Mouse (Mus musculus) CH12.LX (cell line): Measurements from ENCODE around the gene Cuedc2. TPM values are rescaled to one million over a fixed set of nuclear protein-coding genes. Genes with fewer than 3 reads are reported as not detected.

ENCODE experiments used
- DNase-seq: peaks from one replicate; pipeline ENCODE4 v3.0.0-alpha.2; 2013; ENCODE audit errors: extremely low read depth
- H3K27ac ChIP-seq: 2 replicates; pipeline ENCODE4 v1.5.1; 2012; ENCODE audit warnings: low read depth, mild to moderate bottlenecking, control low read depth, moderate library complexity; ENCODE audit not compliant: insufficient read depth
- H3K27me3 ChIP-seq: replicated peaks from 2 replicates; pipeline ENCODE3; 2012; ENCODE audit warnings: inconsistent platforms
- H3K36me3 ChIP-seq, 2 experiments: replicated peaks in 1 of 2; 2 replicates each; pipeline versions ENCODE3 to v1.6.1; 2012; ENCODE audit warnings: inconsistent platforms in 1 of 2, low read length in 1 of 2, mild to moderate bottlenecking in 1 of 2, mixed read lengths in 1 of 2, moderate library complexity in 1 of 2; ENCODE audit not compliant: control insufficient read depth in 1 of 2, insufficient read depth in 1 of 2
- H3K4me1 ChIP-seq, 2 experiments: 2 replicates each; pipeline ENCODE4 v1.6.1; 2012; ENCODE audit warnings: inconsistent platforms in 1 of 2, moderate library complexity in 1 of 2; ENCODE audit not compliant: insufficient read depth in 2 of 2, control insufficient read depth in 1 of 2
- H3K4me2 ChIP-seq: 2 replicates; pipeline ENCODE4 v1.6.1; 2012; ENCODE audit warnings: low read depth, mild to moderate bottlenecking, control low read depth; ENCODE audit not compliant: poor library complexity, insufficient read depth, severe bottlenecking
- H3K4me3 ChIP-seq, 3 experiments: fragments of 150-350 bp in 1 of 3; sonication (generic) in 1 of 3; replicated peaks in 1 of 3; 2 replicates each; pipeline versions ENCODE3 to v1.5.1; 2011 to 2012; ENCODE audit warnings: low read depth in 2 of 3, low read length in 2 of 3, mild to moderate bottlenecking in 2 of 3, moderate library complexity in 2 of 3, control low read depth in 1 of 3, improper control_type of control experiment in 1 of 3, inconsistent platforms in 1 of 3, mixed read lengths in 1 of 3; ENCODE audit not compliant: poor library complexity in 1 of 3
- H3K79me2 ChIP-seq: replicated peaks from 2 replicates; pipeline ENCODE4 v1.6.1; 2012; ENCODE audit warnings: mild to moderate bottlenecking, moderate library complexity; ENCODE audit not compliant: control insufficient read depth, poor library complexity, insufficient read depth, severe bottlenecking; ENCODE audit errors: extremely low read depth
- H3K9ac ChIP-seq: 2 replicates; pipeline ENCODE4 v1.6.1; 2012; ENCODE audit warnings: low read depth, mild to moderate bottlenecking, control low read depth, moderate library complexity; ENCODE audit not compliant: insufficient read depth
- H3K9me3 ChIP-seq: replicated peaks from 2 replicates; pipeline ENCODE3; 2012; ENCODE audit warnings: low read length, inconsistent platforms, mixed read lengths
- BHLHE40 ChIP-seq: IDR thresholded peaks from 2 replicates; pipeline ENCODE4 v1.6.1; 2011; ENCODE audit warnings: mild to moderate bottlenecking, low read depth, low read length, improper control_type of control experiment
- CHD1 ChIP-seq: IDR thresholded peaks from 2 replicates; pipeline ENCODE4 v1.6.1; 2012; ENCODE audit warnings: low read depth, low read length, improper control_type of control experiment, inconsistent platforms
- CHD2 ChIP-seq: IDR thresholded peaks from 2 replicates; pipeline ENCODE4 v1.6.1; 2011; ENCODE audit warnings: low read length, improper control_type of control experiment
- CTCF ChIP-seq, 2 experiments: IDR thresholded peaks in 1 of 2; conservative IDR thresholded peaks in 1 of 2; 2 replicates each; pipeline ENCODE4 v1.5.1; 2011 to 2012; ENCODE audit warnings: low read depth in 2 of 2, low read length in 2 of 2, improper control_type of control experiment in 1 of 2, inconsistent platforms in 1 of 2, mild to moderate bottlenecking in 1 of 2, moderate library complexity in 1 of 2
- E2F4 ChIP-seq: IDR thresholded peaks from 2 replicates; pipeline ENCODE4 v1.6.1; 2011; ENCODE audit warnings: low read depth, low read length, improper control_type of control experiment; ENCODE audit not compliant: insufficient replicate concordance
- ELF1 ChIP-seq: IDR thresholded peaks from 2 replicates; pipeline ENCODE4 v1.6.1; 2014; ENCODE audit warnings: low read depth, mild to moderate bottlenecking, inconsistent platforms, low read length, improper control_type of control experiment
- EP300 ChIP-seq: IDR thresholded peaks from 2 replicates; pipeline ENCODE4 v1.6.1; 2011; ENCODE audit warnings: low read length, improper control_type of control experiment
- ETS1 ChIP-seq: conservative IDR thresholded peaks from 2 replicates; pipeline ENCODE4 v1.6.1; 2012; ENCODE audit warnings: low read depth, mild to moderate bottlenecking, inconsistent platforms, low read length, improper control_type of control experiment, moderate library complexity
- HCFC1 ChIP-seq: IDR thresholded peaks from 2 replicates; pipeline ENCODE4 v1.6.1; 2012; ENCODE audit warnings: low read depth, mild to moderate bottlenecking, inconsistent platforms, low read length, improper control_type of control experiment
- IRF4 ChIP-seq: IDR thresholded peaks from 2 replicates; pipeline ENCODE4 v1.6.1; 2014; ENCODE audit warnings: low read depth, mild to moderate bottlenecking, inconsistent platforms, low read length, improper control_type of control experiment
- JUND ChIP-seq: conservative IDR thresholded peaks from 2 replicates; pipeline ENCODE4 v1.6.1; 2011; ENCODE audit warnings: low read depth, low read length, improper control_type of control experiment
- KAT2A ChIP-seq: IDR thresholded peaks from 2 replicates; pipeline ENCODE4 v1.6.1; 2012; ENCODE audit warnings: low read length, improper control_type of control experiment, inconsistent platforms; ENCODE audit not compliant: insufficient replicate concordance
- MAFK ChIP-seq: IDR thresholded peaks from 2 replicates; pipeline ENCODE4 v1.6.1; 2011; ENCODE audit warnings: low read length, improper control_type of control experiment; ENCODE audit not compliant: insufficient replicate concordance
- MAX ChIP-seq: IDR thresholded peaks from 2 replicates; pipeline ENCODE4 v1.6.1; 2011; ENCODE audit warnings: low read length, improper control_type of control experiment
- NELFE ChIP-seq: IDR thresholded peaks from 2 replicates; pipeline ENCODE4 v1.6.1; 2011; ENCODE audit warnings: low read depth, low read length, improper control_type of control experiment
- NRF1 ChIP-seq: IDR thresholded peaks from 2 replicates; pipeline ENCODE4 v1.6.1; 2014; ENCODE audit warnings: low read depth, mild to moderate bottlenecking, inconsistent platforms, low read length, improper control_type of control experiment, moderate library complexity
- PAX5 ChIP-seq: IDR thresholded peaks from 2 replicates; pipeline ENCODE4 v1.6.1; 2012; ENCODE audit warnings: low read length, inconsistent platforms, mixed read lengths
- POLR2A ChIP-seq: IDR thresholded peaks from 2 replicates; pipeline ENCODE4 v1.6.1; 2011; ENCODE audit warnings: low read depth, mild to moderate bottlenecking, improper control_type of control experiment, low read length
- RAD21 ChIP-seq: IDR thresholded peaks from 2 replicates; pipeline ENCODE4 v1.6.1; 2011; ENCODE audit warnings: low read depth, mild to moderate bottlenecking, low read length, improper control_type of control experiment, moderate library complexity
- RCOR1 ChIP-seq: conservative IDR thresholded peaks from 2 replicates; pipeline ENCODE4 v1.6.1; 2012; ENCODE audit warnings: low read depth, mild to moderate bottlenecking, inconsistent platforms, low read length, improper control_type of control experiment
- TCF12 ChIP-seq: IDR thresholded peaks from 2 replicates; pipeline ENCODE4 v1.6.1; 2014; ENCODE audit warnings: low read depth, mild to moderate bottlenecking, inconsistent platforms, low read length, improper control_type of control experiment
- USF1 ChIP-seq: IDR thresholded peaks from 2 replicates; pipeline ENCODE4 v1.6.1; 2014; ENCODE audit warnings: low read depth, mild to moderate bottlenecking, inconsistent platforms, low read length, improper control_type of control experiment
- USF2 ChIP-seq: conservative IDR thresholded peaks from 2 replicates; pipeline ENCODE4 v1.6.1; 2011; ENCODE audit warnings: low read depth, low read length, improper control_type of control experiment
- ZC3H11A ChIP-seq: IDR thresholded peaks from 2 replicates; pipeline ENCODE4 v1.6.1; 2012; ENCODE audit warnings: low read depth, mild to moderate bottlenecking, inconsistent platforms, low read length, improper control_type of control experiment
- ZKSCAN1 ChIP-seq: IDR thresholded peaks from 2 replicates; pipeline ENCODE4 v1.6.1; 2012; ENCODE audit warnings: low read depth, inconsistent platforms, low read length, improper control_type of control experiment, borderline replicate concordance
- ZMIZ1 ChIP-seq: IDR thresholded peaks from 2 replicates; pipeline ENCODE4 v1.6.1; 2012; ENCODE audit warnings: low read depth, mild to moderate bottlenecking, inconsistent platforms, low read length, improper control_type of control experiment
- ZNF384 ChIP-seq: IDR thresholded peaks from 2 replicates; pipeline ENCODE4 v1.6.1; 2012; ENCODE audit warnings: low read depth, low read length, improper control_type of control experiment, inconsistent platforms
- dilution Hi-C: fragments of 300-500 bp; cut with MboI; formaldehyde crosslinking; loops from 2 replicates; pipeline ENCODE4 v1.14.3; 2020; ENCODE audit warnings: low sequenced_read_pairs; ENCODE audit not compliant: extremely low pct_unique_long_range_greater_than_20kb, extremely low pct_ligation_motif_present
- in situ Hi-C: fragments of 300-500 bp; cut with MboI; formaldehyde crosslinking; loops from 3 replicates; pipeline ENCODE4 v1.14.3; 2019; ENCODE audit warnings: low sequenced_read_pairs, low pct_ligation_motif_present, low pct_unique_long_range_greater_than_20kb, mixed read lengths
- polyA plus RNA-seq: library from polyadenylated mRNA; unstranded; fragments of >175 nt; gene quantifications from 2 replicates; pipeline ENCODE4 v1.2.1, GENCODE M21; 2012; ENCODE audit warnings: low read depth; ENCODE audit not compliant: insufficient read length
- total RNA-seq, 2 experiments: library from RNA; depleted of rRNA; stranded (reverse); fragments of 300-350 nt in 1 of 2; fragments of >200 nt in 1 of 2; gene quantifications; 2 replicates each; pipeline ENCODE4 v1.2.3; 2012 to 2014

The Cuedc2 gene
- total and polyA plus RNA-seq, 3 experiments: 94.4 to 117 (median 102) TPM

DNA sequence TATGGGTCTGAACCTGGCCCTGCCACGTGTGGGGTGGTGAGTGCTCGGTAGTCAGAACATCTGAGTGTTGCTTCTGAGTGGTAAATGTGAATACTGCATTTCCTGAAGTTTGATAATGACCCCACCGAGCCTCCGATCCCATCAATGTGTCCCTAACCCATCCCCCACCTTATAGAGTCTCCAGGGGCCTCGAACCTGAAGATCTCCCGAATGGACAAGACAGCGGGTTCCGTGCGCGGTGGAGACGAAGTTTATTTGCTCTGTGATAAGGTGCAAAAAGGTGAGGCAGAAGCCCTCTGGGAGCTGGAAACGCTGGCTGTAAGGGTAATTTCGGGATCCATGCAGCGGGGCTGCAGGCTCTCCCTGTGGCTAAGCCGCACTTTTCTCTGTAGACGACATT, 30.7 kb downstream of the Cuedc2 start:
- Histone ChIP-seq H3K27me3 (no peaks in the 10 kb centered on the region), H3K4me3 (no peak overlapping the region), H3K79me2 (peaks cover 6% of the 10 kb centered on the region), H3K27ac (no peak overlapping the region), H3K4me1 (peaks cover 6 to 31% of the 10 kb centered on the region in 2 experiments), H3K9ac (no peak overlapping the region), H3K4me2 (no peak overlapping the region), H3K36me3 (peaks cover 60 to 66% of the 10 kb centered on the region in 2 experiments), H3K9me3 (no peaks in the 10 kb centered on the region)
- TF ChIP-seq PAX5: no peak
- TF ChIP-seq ZNF384: no peak
- no peak for TF ChIP-seq USF1
- TF ChIP-seq CTCF (conservative IDR thresholded peaks at IDR 0.05 in 1 of 2, IDR thresholded peaks at IDR 0.05 in 1 of 2; ENCODE audit: low read depth in 2 of 2, low read length in 2 of 2): no peak
- TF ChIP-seq USF2: no peak
- no peak for TF ChIP-seq RAD21
- no peak for TF ChIP-seq TCF12
- TF ChIP-seq ETS1: no peak
- TF ChIP-seq MAFK: no peak
- no peak for TF ChIP-seq MAX
- TF ChIP-seq ELF1: no peak
- TF ChIP-seq RCOR1: no peak
- no peak for TF ChIP-seq EP300
- no peak for TF ChIP-seq CHD2
- TF ChIP-seq KAT2A: no peak
- TF ChIP-seq HCFC1: no peak
- TF ChIP-seq POLR2A: no peak
- no peak for TF ChIP-seq NELFE
- dilution Hi-C loops (no loop called here), in situ Hi-C loops (no loop called here)
- DNase-seq: no peak

DNA sequence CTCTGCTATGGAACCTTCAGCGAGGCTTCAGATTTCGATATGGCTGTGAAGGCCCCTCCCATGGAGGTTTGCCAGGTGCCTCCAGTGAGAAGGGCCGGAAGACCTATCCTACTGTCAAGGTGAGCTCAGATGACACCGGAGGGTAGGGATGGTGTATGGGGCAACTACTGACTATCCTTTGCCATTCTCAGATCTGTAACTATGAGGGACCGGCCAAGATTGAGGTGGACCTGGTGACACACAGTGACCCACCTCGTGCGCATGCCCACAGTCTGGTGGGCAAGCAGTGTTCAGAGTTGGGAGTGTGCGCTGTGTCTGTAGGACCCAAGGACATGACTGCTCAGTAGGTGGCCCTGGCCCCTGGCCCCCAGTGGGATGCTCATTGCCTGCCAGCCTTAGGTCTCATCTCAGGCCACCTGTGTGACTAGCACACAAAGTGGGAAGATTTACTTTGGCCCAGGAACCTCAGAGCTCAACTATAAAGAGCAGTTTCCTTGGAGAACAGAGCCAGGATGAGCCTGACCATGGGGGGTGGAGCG, 31.7 kb downstream of the Cuedc2 start:
- no peaks in the 10 kb centered on the region for H3K9me3 ChIP-seq
- TF ChIP-seq IRF4 (no peak), JUND (no peak), USF1 (no peak), CHD1 (no peak), ZMIZ1 (no peak), BHLHE40 (no peak), NELFE (no peak), ZC3H11A (no peak), ZKSCAN1 (no peak), E2F4 (no peak), NRF1 (no peak)
- peak overlapping the region; percentile 91; the same call in 1 of the 2 replicates for H3K4me2 ChIP-seq
- peak overlapping the region; percentile 4; the same call in 1 of the 2 replicates for H3K9ac ChIP-seq
- H3K4me3 ChIP-seq: peak overlapping the region in 2 of 3 experiments; percentile 22 to 96
- H3K27ac ChIP-seq: no peak overlapping the region
- no peak for DNase-seq
- H3K79me2 ChIP-seq: peaks cover 6% of the 10 kb centered on the region
- H3K27me3 ChIP-seq: no peaks in the 10 kb centered on the region
- H3K4me1 ChIP-seq: peaks cover 8 to 36% of the 10 kb centered on the region in 2 experiments
- dilution Hi-C loops (no loop called here), in situ Hi-C loops (no loop called here)
- H3K36me3 ChIP-seq: peaks cover 52 to 59% of the 10 kb centered on the region in 2 experiments
